Mouse (Mus musculus) bone marrow macrophage, adult 2 months (primary cell): ENCODE measurements around the gene Fam43a. TPM values are rescaled to one million over a fixed set of nuclear protein-coding genes. Genes with fewer than 3 reads are reported as not detected.

ENCODE experiments used
- H3K27ac ChIP-seq: 2 replicates; pipeline ENCODE4 v1.5.1; 2012; ENCODE audit warnings: low read depth, low read length; ENCODE audit not compliant: insufficient read depth
- H3K4me1 ChIP-seq: 2 replicates; pipeline ENCODE4 v1.6.1; 2012; ENCODE audit warnings: low read length; ENCODE audit not compliant: control insufficient read depth, insufficient read depth
- H3K4me3 ChIP-seq: 2 replicates; pipeline ENCODE4 v1.5.1; 2012; ENCODE audit warnings: mild to moderate bottlenecking, low read length, moderate library complexity; ENCODE audit not compliant: insufficient read depth
- CTCF ChIP-seq: IDR thresholded peaks from 2 replicates; pipeline ENCODE4 v1.5.1; 2012; ENCODE audit warnings: low read depth, mild to moderate bottlenecking, low read length, moderate library complexity
- POLR2A ChIP-seq: IDR thresholded peaks from 2 replicates; pipeline ENCODE4 v1.6.1; 2012; ENCODE audit warnings: mild to moderate bottlenecking, low read depth, low read length, borderline replicate concordance
- polyA plus RNA-seq: library from polyadenylated mRNA; stranded (reverse); fragments of >200 nt; gene quantifications from 2 replicates; pipeline ENCODE4 v1.2.4, GENCODE M21; 2012; ENCODE audit not compliant: missing spikeins, insufficient read depth, insufficient read length

Gene Fam43a
- polyA plus RNA-seq, 1 experiment: 23.3 TPM

DNA sequence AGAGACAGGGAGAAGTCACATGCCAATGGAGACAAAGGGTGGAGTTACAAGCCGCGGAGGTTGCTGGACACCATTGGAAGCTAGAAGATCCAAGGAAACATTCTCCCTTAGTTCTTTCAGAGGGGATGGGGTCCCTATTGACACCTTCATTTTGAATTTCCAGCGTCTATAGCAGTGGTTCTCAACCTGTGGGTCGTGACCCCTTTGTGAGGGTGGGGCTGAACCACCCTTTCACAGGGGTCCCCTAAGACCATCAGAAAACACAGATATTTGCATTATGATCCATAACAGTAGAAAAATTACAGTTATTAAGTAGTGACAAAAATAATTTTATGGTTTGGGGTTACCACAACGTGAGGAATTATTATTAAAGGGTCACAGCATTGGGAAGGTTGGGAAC lies 30.0 kb downstream of the Fam43a start:
- peaks cover 6% of the 10 kb centered on the region for H3K4me1 ChIP-seq
- H3K27ac ChIP-seq: no peak overlapping the region
- no peak overlapping the region for H3K4me3 ChIP-seq
- TF ChIP-seq CTCF (no peak), POLR2A (no peak)

DNA sequence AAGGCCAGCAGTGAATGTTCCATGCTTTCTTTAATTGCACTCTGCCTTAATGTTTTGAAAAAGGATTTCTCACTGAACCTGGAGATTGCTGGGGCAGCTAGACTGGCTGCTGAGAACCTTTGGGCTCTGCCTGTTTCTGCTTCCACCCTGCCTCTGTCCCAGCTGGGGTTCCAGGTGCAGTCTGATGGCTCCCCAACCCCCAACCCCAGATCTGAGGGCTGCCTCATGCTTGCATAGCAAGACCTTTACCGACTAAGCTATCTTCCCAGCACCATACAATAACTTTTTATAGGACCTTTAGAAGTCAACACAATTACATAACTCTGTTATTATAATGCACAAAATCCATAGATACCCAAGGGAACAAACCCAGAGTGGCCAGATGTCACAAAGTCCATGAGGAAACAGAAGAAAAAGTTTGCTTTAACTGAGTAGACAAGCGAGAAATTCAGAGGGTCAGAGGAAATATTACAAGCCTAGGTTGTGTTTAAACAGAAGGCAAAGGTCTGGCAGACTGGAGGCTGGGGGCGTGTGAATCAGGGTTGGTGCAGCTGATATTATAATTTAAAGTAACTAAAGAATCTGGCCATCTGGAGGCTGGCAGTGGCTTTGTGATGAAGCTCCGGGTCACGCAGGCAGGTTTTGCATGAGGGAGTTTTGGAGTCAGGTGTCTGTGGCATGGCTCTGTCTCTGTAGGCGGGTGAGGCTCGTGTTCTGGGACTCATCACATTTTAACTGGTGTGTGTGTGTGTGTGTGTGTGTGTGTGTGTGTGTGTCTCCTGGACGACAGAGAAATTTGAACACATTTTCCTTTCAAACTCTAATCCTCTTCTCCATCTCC lies 34.6 kb downstream of the Fam43a start:
- TF ChIP-seq CTCF: no peak
- no peak for TF ChIP-seq POLR2A
- Histone ChIP-seq H3K4me1 (peaks cover 6% of the 10 kb centered on the region), H3K27ac (no peak overlapping the region), H3K4me3 (no peak overlapping the region)

DNA sequence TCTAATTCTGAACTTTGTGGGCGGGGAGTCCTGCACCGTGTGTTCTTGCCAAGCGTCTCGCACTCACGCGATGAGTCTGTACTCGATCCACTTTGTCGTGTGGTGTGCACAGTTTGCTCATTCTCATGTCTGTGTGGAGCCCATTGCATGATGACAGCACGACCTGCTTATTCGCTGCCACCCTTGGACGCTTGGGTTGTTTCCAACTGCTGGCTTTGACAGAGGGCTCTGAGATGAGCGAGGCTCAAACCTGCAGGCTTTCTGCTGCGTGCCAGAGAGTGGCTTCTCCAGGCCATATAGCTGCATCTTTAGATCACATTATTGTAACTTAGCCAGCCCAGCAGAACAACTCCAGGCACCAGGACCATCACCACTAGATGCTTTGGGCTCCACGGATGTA lies 39.1 kb downstream of the Fam43a start:
- Histone ChIP-seq H3K4me1 (no peaks in the 10 kb centered on the region), H3K4me3 (no peak overlapping the region), H3K27ac (no peak overlapping the region)
- TF ChIP-seq CTCF (no peak), POLR2A (no peak)

DNA sequence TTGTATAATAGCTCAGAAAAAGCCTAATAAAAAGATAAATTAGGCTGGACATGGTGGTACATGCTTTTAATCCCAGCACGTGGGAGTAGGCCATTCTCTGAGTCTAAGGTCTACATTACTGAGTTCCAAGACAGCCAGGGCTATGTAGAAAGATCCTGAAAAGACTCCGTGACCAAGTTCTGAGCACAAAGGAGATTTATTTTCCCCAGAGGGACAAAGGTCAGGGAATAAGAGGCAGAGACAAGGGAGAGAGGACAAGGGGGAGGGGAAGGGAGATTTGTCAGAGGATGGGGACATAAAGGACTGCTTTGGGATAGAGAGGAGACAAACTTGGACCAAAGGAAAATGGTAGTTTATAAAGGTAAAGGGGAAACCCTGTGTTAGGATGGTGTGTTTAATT lies 41.1 kb downstream of the Fam43a start:
- Histone ChIP-seq H3K4me3 (no peak overlapping the region), H3K4me1 (no peaks in the 10 kb centered on the region), H3K27ac (no peak overlapping the region)
- TF ChIP-seq CTCF: no peak
- no peak for TF ChIP-seq POLR2A

DNA sequence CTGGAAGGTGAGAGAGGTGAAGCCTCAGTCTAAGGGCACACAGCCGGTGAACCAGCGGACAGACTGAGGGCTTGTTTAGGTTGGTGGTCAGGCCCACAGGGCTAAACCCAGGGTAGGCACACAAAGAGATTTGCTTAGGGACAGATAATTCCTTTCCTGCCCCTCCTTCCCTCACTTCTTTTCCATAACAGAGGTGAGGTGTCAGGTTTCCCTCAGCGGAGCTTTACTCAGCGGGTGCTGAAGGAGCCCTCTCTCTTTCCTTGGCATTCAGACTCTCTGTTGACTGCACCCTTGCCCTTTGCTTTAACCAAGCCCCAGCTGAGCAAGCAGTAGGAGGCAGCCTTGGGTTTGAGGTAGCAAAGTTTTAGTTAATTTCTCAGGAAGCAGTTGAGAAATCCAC lies 41.9 kb downstream of the Fam43a start:
- Histone ChIP-seq H3K27ac (no peak overlapping the region), H3K4me3 (no peak overlapping the region), H3K4me1 (no peaks in the 10 kb centered on the region; the same call in 1 of the 2 replicates)
- TF ChIP-seq POLR2A (no peak), CTCF (no peak)

DNA sequence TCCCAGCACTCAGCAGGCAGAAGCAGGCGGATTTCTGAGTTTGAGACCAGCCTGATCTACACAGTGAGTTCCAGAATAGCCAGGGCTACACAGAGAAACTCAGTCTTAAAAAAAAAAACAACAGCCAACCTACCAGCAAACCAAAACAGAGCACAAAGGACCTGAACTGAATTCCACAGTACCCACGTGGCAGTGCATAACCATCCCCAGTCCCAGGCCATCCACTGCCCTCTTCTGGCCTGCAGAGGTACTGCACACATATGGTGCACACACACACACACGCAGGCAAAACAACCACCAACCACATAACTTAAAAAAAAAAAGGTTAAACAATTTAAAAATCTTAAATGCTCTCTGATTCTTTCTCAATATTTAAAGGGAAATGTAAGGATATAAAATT lies 42.7 kb downstream of the Fam43a start:
- TF ChIP-seq CTCF (no peak), POLR2A (no peak)
- Histone ChIP-seq H3K4me3 (no peak overlapping the region), H3K27ac (no peak overlapping the region), H3K4me1 (no peaks in the 10 kb centered on the region; the same call in 1 of the 2 replicates)

DNA sequence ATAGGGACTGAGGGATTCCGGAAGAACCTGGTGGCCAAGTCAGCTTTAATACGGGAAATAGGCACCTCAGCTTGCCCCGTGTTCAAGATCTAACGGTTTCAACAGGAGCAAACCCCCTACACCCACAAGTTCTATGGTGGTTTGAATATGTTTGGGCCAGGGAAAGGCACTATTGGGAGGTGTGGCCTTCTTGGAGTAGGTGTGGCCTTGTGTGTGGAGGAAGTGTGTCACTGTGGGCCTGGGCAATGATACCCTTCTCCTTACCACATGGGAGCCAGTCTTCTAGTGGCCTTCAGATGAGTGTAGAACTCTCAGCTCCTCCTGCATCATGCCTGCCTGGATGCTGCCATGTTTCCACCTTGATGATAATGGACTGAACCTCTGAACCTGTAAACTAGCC lies 45.5 kb downstream of the Fam43a start:
- Histone ChIP-seq H3K4me1 (no peaks in the 10 kb centered on the region; the same call in 1 of the 2 replicates), H3K4me3 (no peak overlapping the region), H3K27ac (no peak overlapping the region)
- TF ChIP-seq CTCF (no peak), POLR2A (no peak)

DNA sequence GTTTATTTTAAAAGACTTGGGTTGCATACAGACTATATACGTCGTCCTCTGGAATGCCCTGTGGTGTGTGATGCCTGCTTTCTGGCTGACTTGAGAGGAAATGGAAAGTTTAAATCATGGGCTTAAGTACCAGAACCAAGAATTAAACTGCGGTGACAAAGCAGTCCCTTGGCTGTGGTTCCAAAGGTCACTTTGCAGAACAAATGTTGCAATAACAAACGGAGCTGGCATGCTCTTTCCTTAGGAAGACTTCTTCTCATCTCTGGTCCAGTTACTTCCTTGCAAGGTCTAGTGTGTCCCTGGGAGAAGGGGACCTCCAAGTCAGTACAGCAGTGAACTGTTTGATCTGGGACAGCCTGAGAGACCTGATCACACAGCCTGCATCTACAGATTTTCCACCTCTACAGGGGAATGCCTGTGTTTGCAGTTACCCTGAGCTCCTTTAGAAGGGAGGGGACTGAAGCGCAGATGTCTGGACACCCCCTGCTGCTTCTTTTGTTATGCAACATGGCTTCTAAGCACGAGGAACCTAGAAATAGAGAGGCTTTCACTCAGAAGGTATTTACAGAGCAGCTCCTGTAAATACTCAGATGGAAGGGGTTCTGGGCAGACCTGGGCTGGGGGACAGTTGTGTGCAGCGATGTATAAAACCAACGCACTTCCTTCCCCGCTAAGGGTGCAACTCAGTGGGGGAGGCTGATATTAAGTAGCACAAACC lies 46.5 kb downstream of the Fam43a start:
- no peak overlapping the region for H3K27ac ChIP-seq
- H3K4me3 ChIP-seq: no peak overlapping the region
- peaks cover 4% of the 10 kb centered on the region for H3K4me1 ChIP-seq
- no peak for TF ChIP-seq CTCF
- TF ChIP-seq POLR2A: no peak

DNA sequence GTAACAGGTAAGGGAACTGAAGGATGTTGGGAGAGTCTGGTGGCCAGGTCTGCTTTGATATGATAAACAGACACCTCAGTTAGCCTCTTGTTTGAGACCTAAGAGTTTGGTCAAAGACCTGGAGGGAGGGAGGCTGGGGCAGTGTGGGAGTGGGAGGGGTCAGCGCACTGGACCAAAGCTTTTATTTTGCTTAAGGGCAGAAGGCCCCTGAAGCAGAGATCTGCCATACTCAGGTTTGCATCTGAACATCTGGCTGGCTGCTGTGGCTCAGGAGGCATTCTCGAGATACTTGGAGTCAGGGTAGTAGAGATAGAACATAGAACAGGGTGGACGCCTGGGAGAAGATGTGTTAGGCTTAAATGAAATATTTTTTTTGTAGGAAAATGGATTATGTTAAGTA lies 47.3 kb downstream of the Fam43a start:
- Histone ChIP-seq H3K4me1 (peaks cover 6% of the 10 kb centered on the region), H3K4me3 (no peak overlapping the region), H3K27ac (no peak overlapping the region)
- TF ChIP-seq CTCF (no peak), POLR2A (no peak)

DNA sequence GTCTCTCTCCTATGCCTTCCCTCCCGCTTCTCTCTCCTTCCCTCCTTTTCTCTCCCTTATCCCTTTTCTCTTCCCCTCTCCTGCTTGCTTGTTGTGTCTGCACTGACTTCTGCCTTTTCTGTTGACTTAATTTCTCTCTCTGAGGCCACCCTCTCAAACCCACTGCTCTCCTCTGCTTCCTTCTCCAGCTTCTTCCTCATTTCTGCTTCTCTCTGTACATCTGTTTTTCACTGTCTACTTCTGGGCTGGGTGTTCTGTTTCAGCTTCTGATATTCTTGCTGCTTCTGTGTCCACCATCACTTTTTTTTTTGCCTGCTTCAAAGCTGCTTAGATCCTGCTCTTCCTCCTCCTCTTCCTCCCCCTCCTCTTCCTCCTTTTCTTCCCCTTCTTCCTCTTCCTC lies 51.8 kb downstream of the Fam43a start:
- H3K27ac ChIP-seq: no peak overlapping the region
- peaks cover 6% of the 10 kb centered on the region for H3K4me1 ChIP-seq
- no peak overlapping the region for H3K4me3 ChIP-seq
- TF ChIP-seq POLR2A (no peak), CTCF (no peak)

Other genes with a start within 250 kb of the Fam43a start
- 39.1 and 46.6 TPM in 2 replicates for gene Atp13a3, start 193.7 kb upstream of the Fam43a start, polyA plus RNA-seq
- gene Tmem44, start 48.9 kb upstream of the Fam43a start, polyA plus RNA-seq: not detected in 2 replicates
- 18.2 and 21.1 TPM in 2 replicates for gene Lsg1, start 12.1 kb upstream of the Fam43a start, polyA plus RNA-seq